Mouse (Mus musculus) activated CD4-positive, CD25-positive, alpha-beta regulatory T cell, adult 9 weeks (primary cell): ENCODE measurements around the gene Slc8b1. TPM values are rescaled to one million over a fixed set of nuclear protein-coding genes. Genes with fewer than 3 reads are reported as not detected.

Source experiments
- polyA plus RNA-seq: library from polyadenylated mRNA; unstranded; fragments of 100-300 nt; shearing (Covaris generic); gene quantifications from one replicate; pipeline ENCODE4 v1.2.1, GENCODE M21; 2017

The Slc8b1 gene
- polyA plus RNA-seq = 18.1 TPM

GRCm38 (mm10) chr5:120510982-120511642 lies at the start of gene Slc8b1:
Gene Slc8b1, plus strand, starts transcription at chr5:120511168.

GRCm38 (mm10) chr5:120472770-120473169 lies 38.2 kb upstream of the Slc8b1 start, which contains the start of gene Sdsl:
Gene Sdsl, minus strand, starts transcription at chr5:120472810.

GRCm38 (mm10) chr5:120476296-120476695 lies 34.7 kb upstream of the Slc8b1 start, which contains the start of gene Sds:
Gene Sds, plus strand, starts transcription at chr5:120476526.

DNA sequence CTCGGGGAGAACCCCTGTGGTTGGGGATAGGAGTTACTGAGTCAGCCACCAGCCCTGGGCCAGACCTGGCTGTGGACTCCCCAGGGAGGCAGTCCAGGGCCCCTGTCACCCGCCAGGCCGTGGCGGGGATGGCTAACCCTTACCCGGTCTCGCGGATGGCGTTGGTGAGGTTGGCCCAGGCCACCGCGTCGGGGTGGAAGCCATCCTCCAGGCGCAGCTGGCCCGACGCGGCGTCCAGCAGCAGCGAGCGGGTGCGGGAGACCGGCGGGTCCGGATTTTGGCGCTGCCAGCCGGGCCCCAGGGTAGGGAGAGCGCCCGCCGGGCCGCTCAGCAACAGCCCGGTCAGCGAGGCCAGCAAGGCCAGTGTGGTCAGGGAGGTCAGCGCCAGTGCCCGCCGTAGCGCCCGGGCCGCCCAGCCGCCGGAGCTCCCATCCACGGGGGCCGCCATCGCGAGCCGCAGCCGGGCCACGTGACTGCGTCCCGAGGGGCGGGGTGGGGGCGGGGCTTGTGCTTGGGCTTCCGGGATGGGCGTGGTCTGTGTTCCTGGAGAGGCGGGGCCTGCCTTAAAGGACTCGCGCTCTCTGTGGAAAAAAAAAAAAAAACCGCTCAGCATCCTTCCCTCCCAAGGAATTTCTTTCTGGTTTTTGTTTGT lies 7.7 kb upstream of the Slc8b1 start, which contains the start of gene Plbd2:
Gene Plbd2 (minus strand): TSS at position 482 of the 652 bp plus-strand sequence.

Other genes starting within 250 kb of the Slc8b1 start
- gene Lhx5, start 79.5 kb upstream of the Slc8b1 start, polyA plus RNA-seq = not detected
- not detected for gene Sdsl, start 38.4 kb upstream of the Slc8b1 start, polyA plus RNA-seq
- not detected for gene Sds, start 34.6 kb upstream of the Slc8b1 start, polyA plus RNA-seq
- 3.6 TPM for gene Plbd2, start 7.5 kb upstream of the Slc8b1 start, polyA plus RNA-seq
- 24.7 TPM for gene Tpcn1, start 77.5 kb downstream of the Slc8b1 start, polyA plus RNA-seq
- 0.86 TPM for gene Iqcd, start 77.8 kb downstream of the Slc8b1 start, polyA plus RNA-seq
- gene Rita1, start 101.4 kb downstream of the Slc8b1 start, polyA plus RNA-seq = 5.1 TPM
- 86.5 TPM for gene Ddx54, start 101.6 kb downstream of the Slc8b1 start, polyA plus RNA-seq
- gene Cfap73, start 123.1 kb downstream of the Slc8b1 start, polyA plus RNA-seq = not detected
- gene Rasal1, start 137.6 kb downstream of the Slc8b1 start, polyA plus RNA-seq = 9.1 TPM
- gene Dtx1, start 200.8 kb downstream of the Slc8b1 start, polyA plus RNA-seq = 23.4 TPM
- 6.8 TPM for gene Oas2, start 238.7 kb downstream of the Slc8b1 start, polyA plus RNA-seq